Mouse (Mus musculus) embryonic facial prominence, embryonic 12.5 days (tissue): ENCODE data around the gene Acpp. TPM values are rescaled to one million over a fixed set of nuclear protein-coding genes. Genes with fewer than 3 reads are reported as not detected.
"Not testable (repeated sequence)": the region's sequence is repeated elsewhere in the genome, so short reads cannot be mapped to it uniquely, and the experiment has no call there.

ENCODE experiments used
- ATAC-seq: fragments of 200-750 bp; cut with Nextera tagmentation; 2 replicates; pipeline ENCODE4 v1.8.0; 2017; ENCODE audit not compliant: insufficient number of reproducible peaks, insufficient read depth, low FRiP score, low TSS enrichment
- H3K27ac ChIP-seq: fragments of 300-500 bp; sonication (generic); 2 replicates; pipeline ENCODE4 v1.5.1; 2016; ENCODE audit warnings: mild to moderate bottlenecking
- H3K27me3 ChIP-seq: fragments of 300-500 bp; sonication (generic); 2 replicates; pipeline ENCODE4 v1.6.1; 2016; ENCODE audit warnings: mild to moderate bottlenecking, moderate library complexity
- H3K36me3 ChIP-seq: fragments of 300-500 bp; sonication (generic); 2 replicates; pipeline ENCODE4 v1.6.1; 2016; ENCODE audit warnings: mild to moderate bottlenecking
- H3K4me1 ChIP-seq: fragments of 300-500 bp; sonication (generic); 2 replicates; pipeline ENCODE4 v1.6.1; 2016
- H3K4me2 ChIP-seq: fragments of 300-500 bp; sonication (generic); replicated peaks from 2 replicates; pipeline ENCODE4 v1.6.1; 2016; ENCODE audit warnings: mild to moderate bottlenecking, moderate library complexity
- H3K4me3 ChIP-seq: fragments of 300-500 bp; sonication (generic); 2 replicates; pipeline ENCODE4 v1.5.1; 2016; ENCODE audit warnings: mild to moderate bottlenecking
- H3K9ac ChIP-seq: fragments of 300-500 bp; sonication (generic); 2 replicates; pipeline ENCODE4 v1.6.1; 2016; ENCODE audit warnings: mild to moderate bottlenecking, moderate library complexity
- H3K9me3 ChIP-seq: fragments of 300-500 bp; sonication (generic); 2 replicates; pipeline ENCODE4 v1.6.1; 2016; ENCODE audit warnings: mild to moderate bottlenecking, moderate library complexity
- WGBS: fragments of 180-500 bp; shearing (Covaris S2); methylation state at CpG from one replicate; pipeline ENCODE4 v1.1.7; 2016; 5-methylcytosine and 5-hydroxymethylcytosine counted together
- polyA plus RNA-seq: library from polyadenylated mRNA; unstranded; fragments of >200 nt; fragmentation: Nextera tagmentation; extraction: Ambion mirVana; gene quantifications from 2 replicates; pipeline ENCODE4 v1.2.1, GENCODE M21; 2016

Gene Acpp
- 0.92 and 1.3 TPM in 2 replicates for polyA plus RNA-seq

DNA sequence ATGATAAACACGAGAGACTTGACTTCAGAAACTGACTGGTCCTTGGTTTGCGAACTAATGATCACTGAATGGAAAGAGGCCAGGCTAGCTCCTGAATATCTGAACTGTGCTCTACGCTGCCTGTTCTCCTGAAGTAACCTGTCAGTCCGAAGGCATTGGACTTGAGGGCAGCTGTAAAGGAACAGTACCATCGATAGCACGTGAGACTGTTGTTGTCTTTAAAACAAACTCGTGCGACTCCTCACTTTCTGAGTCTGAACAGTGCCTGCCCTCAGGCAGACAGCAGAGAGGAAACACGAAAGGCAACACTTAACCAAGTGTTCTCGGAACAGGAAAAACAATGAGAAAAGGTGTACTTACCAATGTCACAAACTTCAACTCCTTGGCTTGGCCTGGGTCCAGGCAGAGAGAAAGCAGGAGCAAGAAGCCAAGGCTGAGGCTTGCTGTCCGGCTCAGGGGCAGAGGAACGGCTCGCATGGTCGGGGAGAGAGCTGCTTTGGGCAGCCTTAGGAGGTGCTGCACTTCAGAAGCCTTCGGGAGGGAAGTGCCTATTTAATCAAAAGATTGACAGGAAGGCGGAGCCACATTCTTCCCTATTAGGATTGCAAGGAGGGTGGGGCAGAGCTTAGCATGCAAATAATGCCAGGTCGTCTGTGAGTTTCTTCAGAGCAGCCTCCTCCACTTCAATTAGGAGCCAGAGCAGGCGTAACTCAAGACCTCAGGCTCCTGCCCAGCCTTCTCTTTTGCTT lies at the start of gene Acpp:
Gene Acpp (minus strand): TSS at position 566 of the 749 bp plus-strand sequence.
- Histone ChIP-seq H3K4me3 (peak within 1 kb of the TSS; percentile 28), H3K4me2 (peak within 1 kb of the TSS; percentile 50), H3K9ac (peak within 1 kb of the TSS; percentile 34; the same call in 1 of the 2 replicates), H3K36me3 (no peaks in the 10 kb centered on the region), H3K27me3 (no peaks in the 10 kb centered on the region), H3K27ac (no peak within 1 kb of the TSS), H3K9me3 (no peaks in the 10 kb centered on the region), H3K4me1 (no peaks in the 10 kb centered on the region)
- peak; percentile 35; the same call in 1 of the 2 replicates for ATAC-seq
- 18% methylated on average over 18 of the region's 18 CpGs for WGBS

DNA sequence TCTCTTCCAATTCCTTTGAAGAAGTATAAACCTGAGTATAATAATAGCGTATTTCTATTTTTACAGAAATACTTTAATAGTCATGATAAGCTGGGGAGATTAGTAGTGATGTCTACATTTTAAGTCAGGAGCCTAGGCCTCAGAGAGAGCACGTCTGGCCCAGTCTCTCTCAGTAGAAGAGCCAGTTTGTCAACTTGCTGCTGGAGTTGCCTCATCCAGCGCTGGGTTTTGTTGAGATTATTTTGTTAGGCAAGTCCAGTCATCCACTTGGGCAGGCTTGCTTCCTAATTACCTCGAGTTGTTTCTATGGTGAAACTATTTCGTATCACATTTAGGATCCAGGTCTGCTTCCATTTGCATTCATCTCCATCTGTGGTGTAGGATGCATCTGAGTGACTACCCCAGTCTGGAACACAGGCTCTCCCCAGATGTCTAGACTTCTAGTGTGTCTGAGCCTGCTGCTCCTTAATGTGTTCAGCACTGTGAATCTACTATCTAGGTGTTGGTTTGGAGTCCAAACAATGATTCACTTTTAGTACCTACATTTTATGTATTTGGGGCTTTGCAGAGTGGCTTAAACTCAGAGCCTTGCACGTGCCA lies 45.1 kb upstream of the Acpp start:
- Histone ChIP-seq H3K9me3 (no peaks in the 10 kb centered on the region), H3K9ac (no peak overlapping the region), H3K36me3 (no peaks in the 10 kb centered on the region), H3K4me1 (no peaks in the 10 kb centered on the region), H3K27me3 (no peaks in the 10 kb centered on the region), H3K27ac (no peak overlapping the region), H3K4me2 (no peak overlapping the region), H3K4me3 (no peak overlapping the region)
- WGBS = 77% methylated on average over 6 of the region's 6 CpGs
- ATAC-seq = no peak

GRCm38 (mm10) chr9:104379532-104380162 lies 42.1 kb upstream of the Acpp start:
- no peaks in the 10 kb centered on the region for H3K4me1 ChIP-seq
- no peak overlapping the region for H3K9ac ChIP-seq
- ATAC-seq = no peak
- H3K27ac ChIP-seq = no peak overlapping the region
- no peak overlapping the region for H3K4me3 ChIP-seq
- H3K36me3 ChIP-seq = no peaks in the 10 kb centered on the region
- H3K4me2 ChIP-seq = no peak overlapping the region
- no peaks in the 10 kb centered on the region for H3K9me3 ChIP-seq
- WGBS = 64% methylated on average over 9 of the region's 9 CpGs
- no peaks in the 10 kb centered on the region for H3K27me3 ChIP-seq

DNA sequence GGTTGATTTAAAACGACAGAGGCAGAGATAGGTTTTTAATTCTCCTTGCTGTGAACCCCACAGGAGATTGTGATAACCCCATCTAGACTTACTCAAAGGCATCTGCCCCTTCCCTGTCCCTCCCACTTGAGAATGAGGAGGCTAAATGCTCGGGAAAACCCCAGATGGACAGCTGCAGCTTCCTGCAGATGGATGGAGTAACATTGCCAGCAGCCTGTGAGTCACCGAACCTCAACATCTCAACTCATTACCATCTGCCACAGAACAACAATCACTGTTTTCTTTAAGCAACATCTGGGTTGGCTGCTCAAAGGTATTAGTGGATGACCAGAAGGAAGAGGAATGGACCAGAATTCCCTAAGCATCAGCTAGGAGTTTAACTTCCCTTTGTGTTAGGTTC lies 38.0 kb upstream of the Acpp start:
- no peak overlapping the region for H3K9ac ChIP-seq
- ATAC-seq = no peak
- 41% methylated on average over 3 of the region's 3 CpGs for WGBS

DNA sequence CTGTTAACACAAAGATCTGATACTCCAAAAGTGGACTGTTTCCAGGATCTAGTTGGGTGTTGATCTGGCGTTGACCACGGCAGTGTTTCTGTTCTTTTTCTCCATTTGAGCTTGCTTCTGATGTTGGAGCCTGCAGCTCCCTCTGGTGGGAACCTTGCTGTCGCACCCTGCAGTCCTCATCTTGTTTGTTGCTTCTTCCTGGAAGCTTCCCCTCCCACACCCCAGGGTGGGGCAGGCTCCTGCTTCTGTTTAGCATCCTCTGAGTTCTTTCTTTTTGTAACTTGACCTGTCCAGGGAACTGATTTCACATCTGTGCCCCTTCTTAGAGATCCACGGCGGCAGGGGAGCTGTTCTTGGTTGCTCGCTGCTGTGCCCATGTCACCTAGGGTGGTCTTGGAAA lies 35.7 kb upstream of the Acpp start:
- H3K4me2 ChIP-seq = no peak overlapping the region
- no peaks in the 10 kb centered on the region for H3K36me3 ChIP-seq
- H3K9me3 ChIP-seq = no peaks in the 10 kb centered on the region
- no peak for ATAC-seq
- H3K4me1 ChIP-seq = no peaks in the 10 kb centered on the region
- H3K27me3 ChIP-seq = no peaks in the 10 kb centered on the region
- H3K27ac ChIP-seq = no peak overlapping the region
- no peak overlapping the region for H3K4me3 ChIP-seq
- 17% methylated on average over 6 of the region's 6 CpGs for WGBS
- H3K9ac ChIP-seq = no peak overlapping the region

More for the DNA sequence above, 38.0 kb upstream of the Acpp start:
- Histone ChIP-seq H3K36me3 (no peaks in the 10 kb centered on the region), H3K4me3 (no peak overlapping the region), H3K9me3 (no peaks in the 10 kb centered on the region), H3K4me1 (no peaks in the 10 kb centered on the region), H3K27ac (no peak overlapping the region), H3K4me2 (no peak overlapping the region), H3K27me3 (no peaks in the 10 kb centered on the region)

DNA sequence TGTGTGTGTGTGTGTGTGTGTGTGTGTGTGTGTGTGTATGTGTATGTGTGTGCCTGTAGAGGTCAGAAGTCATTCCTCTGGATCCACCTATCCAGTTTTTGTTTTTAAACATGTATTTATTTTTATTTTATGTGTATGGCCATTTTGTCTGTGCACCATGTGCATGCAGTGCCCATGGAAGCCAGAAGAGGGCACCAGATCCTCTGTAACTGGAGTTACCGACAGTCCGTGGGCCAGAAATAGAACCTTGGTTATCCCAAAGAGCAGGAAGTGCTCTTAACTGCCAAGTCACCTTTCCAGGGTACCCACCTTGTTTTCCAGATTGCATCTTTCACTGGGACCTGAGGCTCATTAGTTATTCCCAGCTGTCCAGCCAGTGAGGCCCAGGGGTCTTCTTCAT lies 29.4 kb upstream of the Acpp start:
- no peaks in the 10 kb centered on the region for H3K27me3 ChIP-seq
- no peak overlapping the region for H3K27ac ChIP-seq
- no peak overlapping the region for H3K9ac ChIP-seq
- 0 out of 2 replicates have a peak, but pooled peaks cover 4% of the 10 kb centered on the region for H3K9me3 ChIP-seq
- H3K4me2 ChIP-seq = no peak overlapping the region
- no peak for ATAC-seq
- no peaks in the 10 kb centered on the region for H3K4me1 ChIP-seq
- no peak overlapping the region for H3K4me3 ChIP-seq
- H3K36me3 ChIP-seq = no peaks in the 10 kb centered on the region
- WGBS = 81% methylated on average over 2 of the region's 2 CpGs

DNA sequence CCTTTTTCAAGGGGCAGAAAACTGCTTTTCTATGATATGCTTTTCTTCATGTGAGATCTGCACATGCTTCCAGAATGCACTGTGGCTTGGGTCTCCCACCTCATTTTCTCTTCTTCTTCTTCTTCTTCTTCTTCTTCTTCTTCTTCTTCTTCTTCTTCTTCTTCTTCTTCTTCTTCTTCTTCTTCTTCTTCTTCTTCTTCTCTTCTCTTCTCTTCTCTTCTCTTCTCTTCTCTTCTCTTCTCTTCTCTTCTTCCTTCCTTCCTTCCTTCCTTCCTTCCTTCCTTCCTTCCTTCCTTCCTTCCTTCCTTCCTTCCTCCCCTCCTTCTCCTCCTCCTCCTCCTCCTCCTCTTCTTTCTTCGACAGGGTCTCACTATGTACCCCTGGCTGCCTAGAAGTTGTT lies 24.4 kb upstream of the Acpp start:
- ATAC-seq, H3K27me3 ChIP-seq, H3K36me3 ChIP-seq, H3K27ac ChIP-seq, H3K9me3 ChIP-seq, H3K4me1 ChIP-seq, H3K4me3 ChIP-seq, H3K9ac ChIP-seq, H3K4me2 ChIP-seq: not testable (repeated sequence)
- 76% methylated on average over 1 of the region's 1 CpGs for WGBS

DNA sequence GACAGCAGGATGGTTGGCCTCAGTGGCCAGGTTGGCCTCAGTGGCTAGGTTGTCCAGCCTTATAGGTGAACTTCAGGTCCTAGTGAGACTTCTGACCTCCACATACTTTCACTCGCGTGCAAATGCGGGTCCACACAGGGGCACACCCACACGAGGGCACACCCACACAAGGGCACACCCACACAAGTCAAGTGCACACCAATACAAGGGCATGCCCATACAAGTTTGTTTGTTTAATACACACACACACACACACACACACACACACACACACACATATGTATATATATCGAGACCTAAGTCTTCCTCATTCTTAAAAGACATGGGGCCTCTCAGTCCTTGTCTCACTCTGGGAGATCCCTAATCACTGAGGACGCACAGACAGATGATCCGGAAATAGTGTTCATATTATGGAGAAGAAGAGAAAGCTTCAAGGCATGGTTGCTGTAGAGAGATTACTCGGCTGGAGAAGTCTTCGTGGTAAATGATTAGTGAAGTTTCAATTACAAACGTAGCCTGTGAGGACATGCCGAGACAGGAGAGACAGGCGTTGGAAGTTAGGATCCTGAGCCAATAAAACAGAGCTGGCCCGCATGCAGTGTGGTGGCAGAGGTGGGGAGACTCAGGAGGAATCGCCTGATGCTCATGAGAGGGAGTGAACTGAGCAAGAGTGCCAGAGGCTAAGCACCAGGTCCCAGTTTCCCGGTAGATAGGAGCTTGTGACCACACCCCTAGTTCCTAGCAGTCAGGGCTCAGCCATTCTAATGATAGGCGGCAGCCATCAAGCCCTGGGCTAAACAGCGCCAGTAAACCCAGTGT lies 23.7 kb upstream of the Acpp start:
- no peaks in the 10 kb centered on the region for H3K36me3 ChIP-seq
- no peak overlapping the region for H3K4me2 ChIP-seq
- no peaks in the 10 kb centered on the region for H3K9me3 ChIP-seq
- H3K4me3 ChIP-seq = no peak overlapping the region
- no peak for ATAC-seq
- H3K27me3 ChIP-seq = no peaks in the 10 kb centered on the region
- no peak overlapping the region for H3K27ac ChIP-seq
- WGBS = 74% methylated on average over 17 of the region's 17 CpGs
- H3K4me1 ChIP-seq = no peaks in the 10 kb centered on the region
- H3K9ac ChIP-seq = no peak overlapping the region

GRCm38 (mm10) chr9:104360389-104360788 lies 22.8 kb upstream of the Acpp start:
- no peak for ATAC-seq
- H3K4me3 ChIP-seq = no peak overlapping the region
- no peak overlapping the region for H3K9ac ChIP-seq
- no peak overlapping the region for H3K4me2 ChIP-seq
- H3K27me3 ChIP-seq = no peaks in the 10 kb centered on the region
- H3K9me3 ChIP-seq = no peaks in the 10 kb centered on the region
- no peak overlapping the region for H3K27ac ChIP-seq
- 91% methylated on average over 4 of the region's 4 CpGs for WGBS
- H3K36me3 ChIP-seq = no peaks in the 10 kb centered on the region
- no peaks in the 10 kb centered on the region for H3K4me1 ChIP-seq

- Histone ChIP-seq H3K4me2 (no peak overlapping the region), H3K27ac (no peak overlapping the region), H3K4me3 (no peak overlapping the region), H3K9me3 (no peaks in the 10 kb centered on the region), H3K9ac (no peak overlapping the region), H3K36me3 (no peaks in the 10 kb centered on the region), H3K27me3 (no peaks in the 10 kb centered on the region), H3K4me1 (no peaks in the 10 kb centered on the region)
- ATAC-seq = no peak
- 72% methylated on average over 8 of the region's 8 CpGs for WGBS
These were observed 18.1 kb upstream of the Acpp start for GRCm38 (mm10) chr9:104355521-104356270.

GRCm38 (mm10) chr9:104344136-104344535 lies 6.6 kb upstream of the Acpp start:
- H3K27ac ChIP-seq = no peak overlapping the region
- no peak for ATAC-seq
- 84% methylated on average over 5 of the region's 5 CpGs for WGBS
- no peaks in the 10 kb centered on the region for H3K4me1 ChIP-seq
- H3K27me3 ChIP-seq = no peaks in the 10 kb centered on the region
- no peak overlapping the region for H3K4me3 ChIP-seq
- H3K36me3 ChIP-seq = no peaks in the 10 kb centered on the region
- H3K9me3 ChIP-seq = no peaks in the 10 kb centered on the region
- H3K4me2 ChIP-seq = no peak overlapping the region
- H3K9ac ChIP-seq = no peak overlapping the region
